Mouse (Mus musculus): ENCODE results near the gene Clp1. TPM values are rescaled to one million over a fixed set of nuclear protein-coding genes. Genes with fewer than 3 reads are reported as not detected.

The Clp1 gene
- polyA plus RNA-seq, 1 experiment from 2014 or later, result 56.8 TPM

DNA sequence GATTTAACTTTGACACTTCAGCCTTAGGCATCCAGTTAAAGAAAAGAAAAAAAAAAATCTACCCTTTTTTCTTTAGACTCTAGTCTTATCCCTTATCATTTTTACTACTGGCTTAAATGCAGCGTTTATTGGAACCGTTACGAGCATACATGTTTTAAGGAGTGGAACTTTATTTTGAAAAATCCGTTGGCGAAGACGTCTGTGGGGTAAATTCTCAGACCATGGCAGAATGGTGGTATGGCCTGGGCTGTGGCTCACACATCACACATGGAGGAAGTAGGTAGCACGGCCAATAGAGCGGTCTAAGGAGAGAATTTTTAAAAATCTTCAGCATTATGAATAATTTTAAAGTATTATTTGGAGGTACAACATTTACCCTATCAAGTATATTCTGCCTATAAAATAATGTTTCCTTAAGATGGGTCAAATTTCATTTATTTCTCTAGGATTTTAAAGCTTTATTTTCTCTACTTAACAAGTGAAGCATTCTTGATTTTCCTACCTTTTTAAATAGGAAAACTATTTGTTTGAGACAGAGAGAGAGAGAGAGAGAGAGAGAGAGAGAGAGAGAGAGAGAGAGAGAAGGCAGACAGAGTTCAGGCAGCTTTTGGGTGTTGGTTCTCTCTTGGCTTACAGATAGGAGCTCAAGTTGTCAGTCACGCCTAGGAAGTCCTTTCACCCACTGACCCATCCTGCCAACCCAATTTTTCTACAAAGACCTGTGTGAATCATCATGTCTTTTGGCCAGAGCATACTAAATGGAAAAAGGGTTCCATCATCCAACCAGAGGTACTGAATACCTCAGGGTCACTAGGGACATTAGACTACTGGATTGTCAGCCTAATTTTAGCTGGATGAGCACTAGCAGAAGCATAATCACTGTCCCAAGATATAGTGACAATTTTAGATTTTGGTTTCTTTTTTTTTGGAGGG is 10.5 kb downstream of the Clp1 start:
- peak overlapping the region; percentile 74 for H3K4me3 ChIP-seq
- no peak for DNase-seq (ENCODE audit: extremely low spot score, low spot score)
- H3K4me1 ChIP-seq, result peaks cover 33% of the 10 kb centered on the region
- H3K9me3 ChIP-seq, result no peaks in the 10 kb centered on the region
- H3K27me3 ChIP-seq (ENCODE audit: poor library complexity, severe bottlenecking), result no peaks in the 10 kb centered on the region
- peak overlapping the region; percentile 96 for H3K27ac ChIP-seq
- H3K36me3 ChIP-seq (replicated peaks), result peaks cover 5% of the 10 kb centered on the region
- WGBS, result 44% methylated on average over 9 of the region's 9 CpGs

DNA sequence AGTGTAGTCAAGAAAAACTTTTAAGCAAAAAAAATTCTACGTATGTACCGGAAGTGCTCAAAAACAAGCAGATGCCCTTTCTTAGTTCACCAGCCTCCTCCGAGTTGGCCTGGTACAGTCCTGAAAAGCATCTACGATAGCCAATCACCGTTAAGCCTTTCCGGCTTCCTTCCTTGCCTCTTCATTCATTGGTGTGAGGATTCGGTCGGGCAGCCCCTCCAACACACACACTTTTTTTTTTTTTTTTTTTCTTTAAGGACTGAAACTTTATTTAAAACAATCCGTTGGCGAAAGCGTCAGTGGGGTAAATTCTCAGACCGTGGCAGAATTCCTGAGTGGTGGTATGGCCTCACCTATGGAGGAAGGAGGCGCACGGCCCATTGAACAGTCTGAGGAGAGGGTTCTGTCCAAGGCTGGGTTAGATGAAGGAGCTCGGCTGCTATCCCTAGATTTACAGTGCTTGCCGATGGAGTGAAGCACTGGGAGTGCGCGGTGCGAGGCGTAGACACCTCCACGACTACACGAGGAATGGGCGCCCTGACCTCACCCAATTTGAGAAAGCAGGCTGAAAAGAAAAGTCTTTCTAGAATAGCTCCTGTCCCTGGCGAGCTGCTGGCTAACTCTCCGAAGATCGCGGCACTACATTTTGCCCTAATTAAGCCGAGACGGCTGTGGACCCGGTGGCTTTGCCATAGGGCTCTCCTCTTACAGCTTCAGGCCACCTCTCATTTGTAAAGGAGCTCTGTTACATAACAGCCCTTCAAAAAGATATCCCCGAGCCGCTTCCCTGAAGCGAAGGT is 11.4 kb downstream of the Clp1 start:
- no peak for DNase-seq (ENCODE audit: extremely low spot score, low spot score)
- Histone ChIP-seq H3K4me1 (peaks cover 33% of the 10 kb centered on the region), H3K9me3 (no peaks in the 10 kb centered on the region), H3K4me3 (peak overlapping the region; percentile 74), H3K27me3 (ENCODE audit: poor library complexity, severe bottlenecking) (no peaks in the 10 kb centered on the region), H3K36me3 (replicated peaks) (peaks cover 6% of the 10 kb centered on the region), H3K27ac (peak overlapping the region; percentile 96)
- WGBS, result under 1% methylated on average over 33 of the region's 33 CpGs

DNA sequence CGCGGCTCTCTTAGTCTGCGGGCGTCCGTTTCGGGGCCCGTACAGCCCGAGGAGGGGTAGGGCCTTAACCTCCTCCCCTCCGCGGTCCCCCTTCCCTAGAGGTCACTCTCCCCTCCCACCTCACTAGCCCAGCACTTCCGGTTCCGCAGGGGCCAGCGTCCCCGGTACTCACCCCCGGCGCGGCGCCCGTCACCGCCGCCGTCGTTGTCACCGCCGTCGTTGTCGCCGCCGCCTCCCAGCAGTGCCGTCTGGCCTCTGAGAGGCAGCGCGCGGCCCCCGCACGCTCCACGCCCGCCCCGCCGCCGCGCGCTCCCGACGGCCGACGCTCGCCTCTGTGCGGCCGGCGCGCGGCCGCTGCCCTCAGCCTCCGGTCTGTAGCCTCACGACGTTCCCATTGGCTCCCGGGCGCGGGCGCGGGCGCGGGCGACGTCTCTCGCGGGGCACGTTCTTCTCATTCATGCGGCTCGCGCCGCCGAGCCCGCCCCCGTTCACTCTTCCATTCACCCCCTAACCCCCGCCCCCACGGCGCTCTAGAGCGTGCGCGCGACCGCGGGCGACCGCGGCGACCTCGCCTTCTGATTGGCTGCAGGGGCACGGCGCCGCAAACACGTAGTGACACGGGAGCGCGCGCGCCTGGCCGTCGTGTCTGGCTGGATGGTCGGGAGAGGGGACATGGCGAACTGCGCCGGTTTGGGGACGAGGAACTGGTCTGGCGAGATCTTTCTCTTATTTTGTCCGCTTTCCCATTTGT is 12.2 kb downstream of the Clp1 start, which contains the start of gene Zdhhc5:
Zdhhc5 (minus strand) TSS at position 370 of the 751 bp plus-strand sequence.
- WGBS, result under 1% methylated on average over 107 of the region's 107 CpGs
- Histone ChIP-seq H3K4me3 (peak within 1 kb of the TSS; percentile 74), H3K9me3 (no peaks in the 10 kb centered on the region), H3K4me1 (peaks cover 33% of the 10 kb centered on the region), H3K27me3 (ENCODE audit: poor library complexity, severe bottlenecking) (no peaks in the 10 kb centered on the region), H3K27ac (peak within 1 kb of the TSS; percentile 96), H3K36me3 (replicated peaks) (peaks cover 14% of the 10 kb centered on the region)
- peak; percentile 99 for DNase-seq (ENCODE audit: extremely low spot score, low spot score)

DNA sequence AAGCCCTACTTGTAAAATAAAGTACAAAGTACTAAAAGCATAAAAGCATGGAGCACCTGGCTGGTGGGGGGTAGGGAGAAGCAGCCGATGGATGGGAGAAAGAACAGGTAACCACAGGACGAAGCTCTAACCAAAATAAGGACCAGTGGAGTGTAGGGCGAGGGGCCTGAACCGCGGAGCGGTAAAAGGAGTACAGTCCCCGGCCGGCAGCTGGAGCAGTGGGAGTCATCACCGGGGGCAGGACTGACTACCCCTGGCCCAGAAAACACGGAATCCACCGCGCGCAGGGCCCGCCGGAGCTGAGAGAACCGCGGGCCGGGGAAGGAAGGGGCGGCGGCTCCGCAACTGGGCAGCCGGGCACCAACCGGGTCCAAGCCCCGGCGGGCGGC is 12.7 kb downstream of the Clp1 start:
- Histone ChIP-seq H3K27me3 (ENCODE audit: poor library complexity, severe bottlenecking) (no peaks in the 10 kb centered on the region), H3K36me3 (replicated peaks) (peaks cover 20% of the 10 kb centered on the region), H3K27ac (peak overlapping the region; percentile 96), H3K9me3 (no peaks in the 10 kb centered on the region), H3K4me1 (peaks cover 33% of the 10 kb centered on the region), H3K4me3 (peak overlapping the region; percentile 74)
- 0% methylated on average over 24 of the region's 26 CpGs for WGBS
- no peak for DNase-seq (ENCODE audit: extremely low spot score, low spot score)

DNA sequence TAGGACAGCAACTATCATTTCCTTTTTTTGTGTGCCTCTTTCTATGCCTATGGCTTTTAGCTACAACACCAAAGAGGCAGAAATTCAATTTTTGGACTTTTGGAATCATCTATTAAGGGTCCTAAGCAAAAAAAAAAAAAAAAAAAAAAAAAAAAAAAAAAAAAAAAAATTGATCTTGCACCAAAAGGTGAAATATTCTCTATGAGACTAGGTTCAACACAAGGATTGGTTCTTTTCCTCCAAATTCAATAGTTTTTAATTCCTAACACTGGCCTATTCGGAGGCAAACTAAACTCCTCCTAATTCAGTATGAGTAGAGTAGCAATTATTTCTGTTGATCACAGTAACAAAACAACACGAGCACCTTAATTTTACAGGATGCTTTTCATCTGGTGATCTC is 15.3 kb downstream of the Clp1 start:
- no peak for DNase-seq (ENCODE audit: extremely low spot score, low spot score)
- peaks cover 45% of the 10 kb centered on the region for H3K36me3 ChIP-seq (replicated peaks)
- no peaks in the 10 kb centered on the region for H3K27me3 ChIP-seq (ENCODE audit: poor library complexity, severe bottlenecking)
- H3K9me3 ChIP-seq, result no peaks in the 10 kb centered on the region
- peaks cover 51% of the 10 kb centered on the region for H3K4me1 ChIP-seq
- no peak overlapping the region for H3K4me3 ChIP-seq
- 92% methylated on average over 2 of the region's 2 CpGs for WGBS
- H3K27ac ChIP-seq, result no peak overlapping the region

DNA sequence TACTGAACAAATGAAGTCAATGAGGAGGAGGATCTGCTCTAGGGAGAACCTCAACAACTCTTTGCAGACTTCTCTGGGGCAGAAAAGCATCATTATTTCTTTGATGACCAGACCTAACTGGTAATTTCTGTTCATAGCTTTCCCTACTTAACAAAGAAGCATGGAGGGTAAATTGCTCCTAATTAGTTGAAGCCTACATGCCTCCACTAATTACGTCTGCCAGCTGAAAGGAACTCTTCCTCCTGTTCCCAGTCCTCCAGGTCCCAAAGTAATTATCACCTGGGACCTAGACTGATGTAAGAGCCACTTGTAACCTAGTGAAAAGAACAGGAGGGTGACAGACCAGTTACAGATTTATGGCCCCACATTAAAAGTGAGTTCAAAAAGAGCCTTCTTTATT is 19.6 kb downstream of the Clp1 start:
- Histone ChIP-seq H3K27me3 (ENCODE audit: poor library complexity, severe bottlenecking) (no peaks in the 10 kb centered on the region), H3K27ac (no peak overlapping the region), H3K4me3 (no peak overlapping the region), H3K4me1 (peaks cover 26% of the 10 kb centered on the region; the same call in 1 of the 2 replicates), H3K36me3 (replicated peaks) (peaks cover 88% of the 10 kb centered on the region), H3K9me3 (no peaks in the 10 kb centered on the region)
- WGBS, result 47% methylated on average over 1 of the region's 1 CpGs
- no peak for DNase-seq (ENCODE audit: extremely low spot score, low spot score)

DNA sequence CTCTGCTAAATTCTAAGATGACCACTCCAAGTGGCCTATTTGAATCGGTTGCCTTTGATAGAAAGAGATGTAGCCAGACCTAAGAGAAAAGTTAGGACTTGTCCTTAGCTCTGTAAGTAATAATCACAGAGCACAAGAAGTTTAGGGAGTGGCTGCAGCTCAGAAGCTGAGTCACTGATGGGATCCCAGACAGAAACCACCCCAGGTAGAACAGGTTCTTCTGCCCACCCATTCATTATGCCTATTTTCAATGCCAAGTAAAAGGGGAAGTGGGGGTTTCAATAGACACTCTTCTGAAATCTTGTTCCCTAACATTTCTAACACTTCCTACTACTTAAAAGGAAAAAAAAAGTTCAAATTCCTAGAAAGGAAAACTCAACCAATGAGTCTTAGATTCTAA is 21.9 kb downstream of the Clp1 start:
- Histone ChIP-seq H3K4me1 (peaks cover 21% of the 10 kb centered on the region; the same call in 1 of the 2 replicates), H3K27me3 (ENCODE audit: poor library complexity, severe bottlenecking) (no peaks in the 10 kb centered on the region), H3K36me3 (replicated peaks) (peaks cover 96% of the 10 kb centered on the region), H3K27ac (no peak overlapping the region), H3K9me3 (no peaks in the 10 kb centered on the region), H3K4me3 (no peak overlapping the region)
- WGBS, result 84% methylated on average over 1 of the region's 1 CpGs
- DNase-seq (ENCODE audit: extremely low spot score, low spot score), result no peak

DNA sequence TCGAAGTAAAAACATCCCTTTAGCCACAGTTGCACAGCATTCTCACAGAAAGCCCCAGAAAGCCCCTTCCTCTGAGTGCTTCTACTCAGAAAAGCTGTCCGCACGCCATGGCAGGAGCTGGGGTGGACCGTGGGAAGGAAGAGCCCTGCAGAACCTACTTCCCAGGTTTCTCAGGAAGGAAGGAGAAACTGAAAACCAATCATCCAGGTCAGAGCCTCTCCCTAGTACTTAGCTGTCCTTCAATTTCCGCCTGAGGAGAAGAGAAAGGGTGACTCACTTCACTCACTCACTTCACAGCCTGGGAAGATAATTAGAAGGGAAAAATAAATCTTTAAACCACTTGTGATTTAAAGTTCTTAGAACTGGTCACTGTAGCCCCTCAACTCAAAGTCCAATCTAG is 22.8 kb downstream of the Clp1 start:
- DNase-seq (ENCODE audit: extremely low spot score, low spot score), result no peak
- 78% methylated on average over 5 of the region's 5 CpGs for WGBS
- H3K36me3 ChIP-seq (replicated peaks), result peaks cover 96% of the 10 kb centered on the region
- no peak overlapping the region for H3K4me3 ChIP-seq
- no peaks in the 10 kb centered on the region for H3K27me3 ChIP-seq (ENCODE audit: poor library complexity, severe bottlenecking)
- H3K9me3 ChIP-seq, result no peaks in the 10 kb centered on the region
- peaks cover 21% of the 10 kb centered on the region; the same call in 1 of the 2 replicates for H3K4me1 ChIP-seq
- H3K27ac ChIP-seq, result no peak overlapping the region

- no peak overlapping the region for H3K27ac ChIP-seq
- no peaks in the 10 kb centered on the region for H3K9me3 ChIP-seq
- no peaks in the 10 kb centered on the region for H3K27me3 ChIP-seq (ENCODE audit: poor library complexity, severe bottlenecking)
- peaks cover 96% of the 10 kb centered on the region for H3K36me3 ChIP-seq (replicated peaks)
- H3K4me3 ChIP-seq, result no peak overlapping the region
- H3K4me1 ChIP-seq, result peaks cover 17% of the 10 kb centered on the region; the same call in 1 of the 2 replicates
- DNase-seq (ENCODE audit: extremely low spot score, low spot score), result no peak
- 98% methylated on average over 1 of the region's 1 CpGs for WGBS
Measured at GRCm38 (mm10) chr2:84703497-84703896, 23.7 kb downstream of the Clp1 start.

- Histone ChIP-seq H3K9me3 (no peaks in the 10 kb centered on the region), H3K27me3 (ENCODE audit: poor library complexity, severe bottlenecking) (no peaks in the 10 kb centered on the region), H3K36me3 (replicated peaks) (peaks cover 94% of the 10 kb centered on the region), H3K4me1 (no peaks in the 10 kb centered on the region), H3K27ac (no peak overlapping the region), H3K4me3 (no peak overlapping the region)
- WGBS, result 94% methylated on average over 5 of the region's 5 CpGs
- DNase-seq (ENCODE audit: extremely low spot score, low spot score), result no peak
Measured at GRCm38 (mm10) chr2:84695007-84695695, 32.0 kb downstream of the Clp1 start.

GRCm38 (mm10) chr2:84690050-84690449 is 37.1 kb downstream of the Clp1 start:
- no peaks in the 10 kb centered on the region for H3K9me3 ChIP-seq
- no peaks in the 10 kb centered on the region for H3K27me3 ChIP-seq (ENCODE audit: poor library complexity, severe bottlenecking)
- no peak overlapping the region for H3K27ac ChIP-seq
- H3K36me3 ChIP-seq (replicated peaks), result peaks cover 98% of the 10 kb centered on the region
- DNase-seq (ENCODE audit: extremely low spot score, low spot score), result no peak
- no peak overlapping the region for H3K4me3 ChIP-seq
- no peaks in the 10 kb centered on the region for H3K4me1 ChIP-seq
- WGBS, result 93% methylated on average over 12 of the region's 12 CpGs

Data from forebrain, embryonic 10.5 days (tissue).